Mouse (Mus musculus): ENCODE results near the gene Ccdc190. TPM values are rescaled to one million over a fixed set of nuclear protein-coding genes. Genes with fewer than 3 reads are reported as not detected.
A peak's percentile ranks its signal among the peaks of the same experiment; 100 is the strongest.

Ccdc190 gene
- polyA plus RNA-seq (2016; fragmentation: Nextera tagmentation; extraction: Ambion mirVana): 0.74 and 0.92 TPM in 2 replicates

DNA sequence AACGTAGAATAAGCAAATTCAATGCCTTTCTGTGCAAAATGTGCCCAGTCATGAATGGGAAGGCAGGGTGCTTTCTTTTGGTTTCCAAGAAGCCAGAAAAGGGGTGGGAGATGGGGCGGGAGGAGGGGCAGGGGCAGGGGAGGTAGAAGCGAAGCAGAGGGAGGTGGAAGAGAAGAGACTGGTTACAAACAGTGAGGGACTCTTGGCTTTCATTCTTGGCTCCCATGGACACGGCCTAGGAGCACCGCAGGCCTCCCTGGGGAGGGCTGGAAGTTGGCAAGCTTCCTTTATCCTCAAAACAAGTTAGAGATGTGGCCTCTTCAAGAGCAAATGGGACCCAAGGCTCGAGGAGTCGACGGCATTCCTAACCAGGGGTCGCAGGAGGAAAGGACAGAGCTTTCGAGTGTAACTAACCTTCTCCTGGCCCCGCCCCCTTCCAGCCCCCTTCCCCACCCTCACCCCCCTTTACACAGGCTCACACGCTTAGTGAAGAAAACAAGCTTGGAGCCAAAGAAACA, at the start of gene Ccdc190:
TSS of gene Ccdc190 (plus strand) at position 195 of the 518 bp plus-strand sequence.
- Histone ChIP-seq H3K9ac (0 out of 2 replicates have a peak within 1 kb of the TSS, but pooled peaks have one; percentile 17), H3K27ac (no peak within 1 kb of the TSS), H3K4me3 (no peak within 1 kb of the TSS), H3K27me3 (replicated peaks) (no peaks in the 10 kb centered on the region), H3K4me2 (replicated peaks) (peak within 1 kb of the TSS; percentile 41), H3K9me3 (no peaks in the 10 kb centered on the region), H3K4me1 (no peaks in the 10 kb centered on the region; the same call in 1 of the 2 replicates), H3K36me3 (no peaks in the 10 kb centered on the region)
- WGBS: 14% methylated on average over 12 of the region's 12 CpGs
- ATAC-seq (ENCODE audit: low FRiP score, low read depth): peak; percentile 78

DNA sequence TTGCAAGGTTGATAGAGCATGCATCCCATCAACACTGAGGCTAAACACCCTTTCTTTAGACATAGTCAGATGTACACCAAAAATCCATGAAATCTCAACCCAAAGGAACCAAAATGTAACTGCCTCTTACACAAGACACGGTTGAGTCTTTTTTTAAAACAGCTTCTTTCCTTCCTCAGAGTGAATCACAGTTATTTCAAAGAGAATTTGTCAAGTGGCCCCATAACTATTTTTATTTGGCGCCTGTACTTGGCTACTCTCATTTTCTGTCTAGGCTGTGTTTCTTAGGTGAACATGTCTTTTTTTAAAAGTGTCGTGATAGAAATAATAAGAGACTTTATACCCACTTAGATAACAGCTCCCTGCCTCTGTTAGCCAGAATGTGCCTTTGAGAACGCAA, 49.4 kb upstream of the Ccdc190 start:
- Histone ChIP-seq H3K9me3 (no peaks in the 10 kb centered on the region), H3K4me2 (replicated peaks) (no peak overlapping the region), H3K4me3 (no peak overlapping the region), H3K4me1 (no peaks in the 10 kb centered on the region), H3K36me3 (no peaks in the 10 kb centered on the region), H3K9ac (no peak overlapping the region), H3K27me3 (replicated peaks) (no peaks in the 10 kb centered on the region), H3K27ac (no peak overlapping the region)
- no peak for ATAC-seq (ENCODE audit: low FRiP score, low read depth)
- whole genome bisulfite sequencing: 92% methylated on average over 4 of the region's 4 CpGs

DNA sequence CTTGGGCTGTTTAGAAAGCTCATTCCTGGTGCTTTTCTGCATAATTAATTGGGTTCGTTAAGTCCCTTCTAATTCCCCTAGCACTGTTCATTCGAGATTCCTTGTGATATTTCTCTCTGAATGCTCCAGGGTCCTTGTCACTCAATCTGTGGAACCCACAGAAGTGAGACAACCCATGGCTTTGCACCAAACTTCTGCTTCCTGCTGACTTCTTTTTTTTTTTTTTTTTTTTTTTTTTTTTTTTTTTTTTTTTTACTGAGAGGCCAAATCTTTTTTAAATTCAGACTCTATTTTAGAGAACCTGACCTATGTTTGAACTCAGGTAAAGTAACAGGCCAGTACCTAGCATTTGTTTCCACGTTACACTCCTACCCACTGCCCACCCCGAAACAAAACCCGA, 48.3 kb upstream of the Ccdc190 start:
- no peaks in the 10 kb centered on the region for H3K4me1 ChIP-seq
- no peak overlapping the region for H3K4me2 ChIP-seq (replicated peaks)
- H3K27me3 ChIP-seq (replicated peaks): no peaks in the 10 kb centered on the region
- H3K9me3 ChIP-seq: no peaks in the 10 kb centered on the region
- no peak overlapping the region for H3K4me3 ChIP-seq
- no peaks in the 10 kb centered on the region for H3K36me3 ChIP-seq
- H3K27ac ChIP-seq: no peak overlapping the region
- 86% methylated on average over 5 of the region's 5 CpGs for WGBS
- no peak for ATAC-seq (ENCODE audit: low FRiP score, low read depth)
- H3K9ac ChIP-seq: no peak overlapping the region

DNA sequence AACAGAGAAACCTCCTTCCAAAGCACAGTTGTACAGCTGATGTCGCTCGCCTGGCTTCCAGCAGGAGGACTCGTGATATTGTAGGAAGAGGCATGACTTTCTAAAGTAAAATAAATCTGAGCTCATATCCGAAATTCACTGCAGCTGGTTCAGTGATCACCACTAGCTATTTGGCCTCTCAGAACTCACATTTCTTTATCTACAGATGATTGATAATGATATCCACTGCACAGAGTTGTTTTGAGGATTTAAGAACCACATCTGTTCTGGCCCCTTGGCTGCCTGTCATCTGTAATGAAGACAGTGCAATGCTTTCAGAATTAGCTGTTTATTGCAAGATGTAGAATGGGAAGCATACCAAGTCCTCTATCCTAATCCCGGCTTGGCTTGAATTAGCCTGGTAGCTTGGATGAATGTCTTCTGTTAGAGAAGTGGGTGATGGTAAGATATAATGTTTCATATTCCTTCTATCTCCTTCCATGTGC, 45.3 kb upstream of the Ccdc190 start:
- H3K4me2 ChIP-seq (replicated peaks): no peak overlapping the region
- no peak overlapping the region for H3K9ac ChIP-seq
- 85% methylated on average over 5 of the region's 5 CpGs for WGBS
- no peak overlapping the region for H3K4me3 ChIP-seq
- H3K36me3 ChIP-seq: no peaks in the 10 kb centered on the region
- H3K27me3 ChIP-seq (replicated peaks): no peaks in the 10 kb centered on the region
- no peaks in the 10 kb centered on the region for H3K4me1 ChIP-seq
- no peaks in the 10 kb centered on the region for H3K9me3 ChIP-seq
- no peak overlapping the region for H3K27ac ChIP-seq
- no peak for ATAC-seq (ENCODE audit: low FRiP score, low read depth)

DNA sequence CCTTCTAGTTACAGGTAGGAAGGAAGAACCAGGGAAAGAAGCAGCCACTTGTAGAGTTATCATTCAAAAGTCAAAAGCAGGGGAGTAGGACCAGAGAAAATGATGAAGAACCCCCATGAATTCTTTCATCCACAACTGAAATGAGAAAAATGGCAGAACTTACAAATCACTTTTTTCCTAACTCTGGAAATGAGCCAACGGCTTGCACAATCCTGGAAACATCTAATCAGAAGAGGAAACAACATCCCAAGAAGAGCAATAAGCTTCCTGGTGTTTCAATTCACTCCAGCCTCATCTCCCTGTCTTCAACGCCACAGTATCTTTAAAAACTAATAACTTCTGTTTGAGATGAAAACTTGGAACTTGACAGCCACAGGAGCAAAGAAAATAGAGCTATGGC, 39.2 kb upstream of the Ccdc190 start:
- H3K9me3 ChIP-seq: no peaks in the 10 kb centered on the region; the same call in 1 of the 2 replicates
- H3K4me3 ChIP-seq: no peak overlapping the region
- no peak overlapping the region for H3K9ac ChIP-seq
- no peaks in the 10 kb centered on the region for H3K4me1 ChIP-seq
- H3K36me3 ChIP-seq: no peaks in the 10 kb centered on the region
- H3K4me2 ChIP-seq (replicated peaks): no peak overlapping the region
- no peak overlapping the region for H3K27ac ChIP-seq
- no peak for ATAC-seq (ENCODE audit: low FRiP score, low read depth)
- H3K27me3 ChIP-seq (replicated peaks): no peaks in the 10 kb centered on the region
- 75% methylated on average over 2 of the region's 2 CpGs for WGBS

DNA sequence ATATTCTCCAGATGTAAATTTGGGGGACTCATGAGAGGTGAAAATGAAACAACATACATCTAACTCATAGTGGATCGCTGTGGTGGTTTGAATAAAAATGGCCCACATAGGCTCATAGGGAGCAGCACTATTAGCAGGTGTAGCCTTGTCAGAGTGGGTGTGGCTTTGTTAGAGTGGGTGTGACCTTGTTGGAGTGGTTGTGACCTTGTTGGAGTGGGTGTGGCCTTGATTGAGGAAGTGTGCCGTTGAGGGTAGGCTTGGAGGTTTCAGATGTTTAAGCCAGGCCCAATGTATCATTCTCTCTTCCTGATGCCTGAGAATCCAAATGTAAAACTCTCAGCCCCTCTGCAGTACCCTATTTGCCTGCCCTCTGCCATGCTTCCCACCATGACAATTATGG, 34.5 kb upstream of the Ccdc190 start:
- H3K27me3 ChIP-seq (replicated peaks): no peaks in the 10 kb centered on the region
- H3K4me1 ChIP-seq: no peaks in the 10 kb centered on the region
- H3K27ac ChIP-seq: no peak overlapping the region
- H3K36me3 ChIP-seq: no peaks in the 10 kb centered on the region
- no peak overlapping the region for H3K4me3 ChIP-seq
- no peak overlapping the region for H3K9ac ChIP-seq
- H3K4me2 ChIP-seq (replicated peaks): no peak overlapping the region
- 90% methylated on average over 2 of the region's 2 CpGs for WGBS
- H3K9me3 ChIP-seq: no peaks in the 10 kb centered on the region; the same call in 1 of the 2 replicates
- ATAC-seq (ENCODE audit: low FRiP score, low read depth): no peak

DNA sequence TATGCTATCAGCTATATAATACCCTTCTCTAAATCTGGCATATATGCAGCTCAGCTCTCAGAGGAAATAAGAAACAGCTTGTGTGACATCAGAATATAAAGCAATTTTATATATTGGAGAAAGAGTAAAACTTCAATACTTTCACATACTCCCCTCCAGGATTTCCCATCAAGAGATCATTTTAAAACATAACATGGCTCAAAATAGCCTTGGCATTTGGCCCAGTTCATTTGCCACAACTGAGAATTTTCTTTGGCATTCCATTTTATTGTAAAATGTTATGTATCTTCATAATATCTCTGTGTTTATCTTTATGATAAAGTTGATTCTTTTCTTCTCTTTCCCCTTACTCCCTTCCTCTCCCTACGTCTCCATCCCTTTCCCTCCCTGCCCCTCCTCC, 32.8 kb upstream of the Ccdc190 start:
- WGBS: 92% methylated on average over 1 of the region's 1 CpGs

DNA sequence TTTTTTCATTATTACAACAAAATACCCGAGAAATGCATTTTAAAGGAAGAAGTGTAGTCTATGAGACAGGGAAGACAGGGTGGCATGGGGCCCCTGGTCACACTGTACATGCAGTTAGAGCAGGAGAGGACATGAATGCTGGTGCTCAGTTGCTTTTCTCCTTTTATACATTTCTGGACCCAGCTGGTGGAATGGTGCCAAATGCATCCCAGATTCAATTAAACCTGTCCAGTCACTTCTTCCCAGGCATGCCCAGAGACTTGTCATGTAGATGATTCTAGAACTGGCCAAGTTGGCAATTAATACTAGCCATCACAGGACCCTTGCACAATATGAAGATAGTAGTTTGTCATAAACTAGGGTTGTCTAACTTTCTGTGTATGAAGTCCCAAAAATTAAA, 30.5 kb upstream of the Ccdc190 start:
- Histone ChIP-seq H3K4me3 (no peak overlapping the region), H3K4me1 (no peaks in the 10 kb centered on the region), H3K27ac (no peak overlapping the region), H3K36me3 (no peaks in the 10 kb centered on the region), H3K9ac (no peak overlapping the region), H3K27me3 (replicated peaks) (no peaks in the 10 kb centered on the region), H3K4me2 (replicated peaks) (no peak overlapping the region), H3K9me3 (no peaks in the 10 kb centered on the region)
- WGBS: 41% methylated on average over 1 of the region's 1 CpGs
- no peak for ATAC-seq (ENCODE audit: low FRiP score, low read depth)

More for the DNA sequence above, 32.8 kb upstream of the Ccdc190 start:
- Histone ChIP-seq H3K4me2 (replicated peaks) (no peak overlapping the region), H3K27me3 (replicated peaks) (no peaks in the 10 kb centered on the region), H3K4me1 (no peaks in the 10 kb centered on the region), H3K9me3 (no peaks in the 10 kb centered on the region), H3K27ac (no peak overlapping the region), H3K4me3 (no peak overlapping the region), H3K9ac (no peak overlapping the region), H3K36me3 (no peaks in the 10 kb centered on the region)
- ATAC-seq (ENCODE audit: low FRiP score, low read depth): no peak

DNA sequence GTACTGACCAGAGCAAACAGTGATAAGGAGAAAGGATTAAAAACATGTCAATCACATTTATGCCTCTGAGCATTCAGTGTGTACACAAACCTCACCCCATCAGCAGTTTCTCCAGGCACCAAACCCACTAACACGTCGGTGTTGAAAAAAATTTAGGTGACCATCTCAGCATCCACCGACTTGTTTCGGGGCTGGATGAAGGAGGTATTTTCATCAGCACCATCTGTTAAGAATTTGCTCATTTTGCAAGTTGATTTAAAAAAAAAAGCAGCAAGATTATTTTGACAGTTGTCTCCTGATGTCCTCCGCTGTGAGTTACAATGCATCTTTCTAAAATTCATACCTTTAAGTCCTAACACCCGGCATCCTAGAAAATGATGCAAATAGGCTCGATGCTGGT, 29.8 kb upstream of the Ccdc190 start:
- 91% methylated on average over 7 of the region's 7 CpGs for WGBS
- no peak for ATAC-seq (ENCODE audit: low FRiP score, low read depth)
- Histone ChIP-seq H3K4me1 (no peaks in the 10 kb centered on the region), H3K27me3 (replicated peaks) (no peaks in the 10 kb centered on the region), H3K36me3 (no peaks in the 10 kb centered on the region), H3K4me3 (no peak overlapping the region), H3K9ac (no peak overlapping the region), H3K4me2 (replicated peaks) (no peak overlapping the region), H3K27ac (no peak overlapping the region), H3K9me3 (no peaks in the 10 kb centered on the region)

DNA sequence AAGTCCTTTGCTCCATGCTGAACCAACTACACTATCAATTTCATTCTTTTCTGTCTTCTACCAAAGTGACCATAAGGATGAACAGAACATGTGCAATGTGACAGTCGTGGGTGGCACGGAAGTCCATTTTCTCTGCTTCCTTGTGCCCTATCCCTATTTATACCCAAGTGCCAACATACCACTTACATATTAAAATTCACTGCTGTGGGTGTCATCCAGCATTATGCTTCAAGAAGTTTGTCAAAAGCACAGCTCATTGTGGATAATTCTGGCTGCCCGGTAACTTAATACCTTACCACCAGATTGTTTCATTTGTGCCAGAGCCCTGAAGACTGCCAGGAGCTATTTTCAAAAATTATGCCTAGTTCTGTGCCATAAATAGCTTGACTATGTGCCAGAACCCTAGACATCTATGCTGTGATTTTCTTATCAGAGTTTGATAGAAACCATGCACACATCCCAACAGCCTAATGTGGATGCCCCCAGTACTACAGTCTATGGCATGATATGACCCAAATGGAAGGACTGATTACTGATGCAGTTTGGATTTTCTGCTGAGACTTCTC, 27.6 kb upstream of the Ccdc190 start:
- Histone ChIP-seq H3K36me3 (no peaks in the 10 kb centered on the region), H3K4me3 (no peak overlapping the region), H3K9ac (no peak overlapping the region), H3K9me3 (no peaks in the 10 kb centered on the region), H3K4me1 (no peaks in the 10 kb centered on the region), H3K27me3 (replicated peaks) (no peaks in the 10 kb centered on the region), H3K27ac (no peak overlapping the region), H3K4me2 (replicated peaks) (no peak overlapping the region)
- 93% methylated on average over 3 of the region's 3 CpGs for WGBS
- no peak for ATAC-seq (ENCODE audit: low FRiP score, low read depth)

DNA sequence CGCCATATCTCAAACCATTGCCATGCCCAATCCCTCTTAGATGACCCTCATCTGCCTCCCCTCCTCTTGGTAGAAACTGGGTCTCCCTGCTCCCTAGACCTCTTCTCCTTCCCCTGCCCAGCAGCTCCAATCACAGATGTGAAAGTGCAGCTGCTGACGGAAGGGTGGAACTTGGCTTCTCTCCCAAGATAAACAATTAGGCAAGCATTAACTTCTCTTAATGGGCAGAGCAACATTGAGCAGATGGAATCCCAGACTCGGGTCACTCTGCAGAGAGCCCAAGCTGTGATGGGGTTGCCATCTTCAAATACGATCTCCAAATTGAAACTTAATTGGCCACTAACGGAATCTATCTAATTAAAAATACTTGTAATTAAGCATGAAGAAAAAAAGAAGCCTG, 19.3 kb upstream of the Ccdc190 start:
- 80% methylated on average over 5 of the region's 5 CpGs for WGBS
- Histone ChIP-seq H3K9me3 (no peaks in the 10 kb centered on the region), H3K36me3 (no peaks in the 10 kb centered on the region), H3K4me3 (no peak overlapping the region), H3K9ac (no peak overlapping the region), H3K4me2 (replicated peaks) (no peak overlapping the region), H3K4me1 (no peaks in the 10 kb centered on the region), H3K27ac (no peak overlapping the region), H3K27me3 (replicated peaks) (no peaks in the 10 kb centered on the region)
- ATAC-seq (ENCODE audit: low FRiP score, low read depth): no peak

DNA sequence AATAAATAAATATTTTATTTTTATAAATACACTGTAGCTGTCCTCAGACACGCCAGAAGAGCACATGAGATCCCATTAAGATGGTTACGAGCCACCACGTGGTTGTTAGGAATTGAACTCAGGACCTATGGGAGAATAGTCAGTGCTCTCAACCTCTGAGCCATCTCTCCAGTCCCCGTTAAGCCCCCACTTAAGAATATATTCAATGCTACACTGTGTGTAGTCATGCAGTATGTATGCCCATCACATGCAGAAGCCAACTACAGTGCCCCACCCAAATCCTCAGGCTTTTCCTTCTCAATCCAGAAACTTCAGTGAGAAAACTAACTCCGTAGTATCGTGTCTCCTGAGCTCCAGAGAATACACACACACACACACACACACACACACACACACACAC, 18.8 kb upstream of the Ccdc190 start:
- no peaks in the 10 kb centered on the region for H3K36me3 ChIP-seq
- no peaks in the 10 kb centered on the region for H3K27me3 ChIP-seq (replicated peaks)
- ATAC-seq (ENCODE audit: low FRiP score, low read depth): no peak
- H3K9me3 ChIP-seq: no peaks in the 10 kb centered on the region
- H3K4me3 ChIP-seq: no peak overlapping the region
- WGBS: 90% methylated on average over 6 of the region's 6 CpGs
- no peaks in the 10 kb centered on the region for H3K4me1 ChIP-seq
- H3K4me2 ChIP-seq (replicated peaks): no peak overlapping the region
- no peak overlapping the region for H3K9ac ChIP-seq
- no peak overlapping the region for H3K27ac ChIP-seq

DNA sequence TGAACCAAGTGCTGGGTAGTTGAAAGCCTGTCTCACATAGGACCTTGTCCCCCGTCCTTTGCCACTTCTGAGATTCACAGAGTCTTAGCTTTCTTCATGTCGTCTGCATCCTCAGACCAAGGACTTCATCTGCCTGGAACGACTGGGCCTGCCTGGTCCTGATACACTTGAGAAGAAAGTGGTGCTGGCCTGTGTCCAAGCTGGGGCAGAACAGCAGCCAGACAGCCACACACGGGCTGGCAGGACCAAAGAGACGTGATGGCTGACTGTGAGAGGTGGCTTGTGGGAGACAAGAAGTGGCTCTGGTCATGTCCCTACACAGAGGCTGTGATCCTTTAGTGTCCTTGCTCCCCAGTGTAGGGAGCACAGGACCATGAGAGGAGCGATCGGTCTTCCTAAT, 17.7 kb upstream of the Ccdc190 start:
- 88% methylated on average over 7 of the region's 7 CpGs for whole genome bisulfite sequencing
- H3K36me3 ChIP-seq: no peaks in the 10 kb centered on the region
- no peak overlapping the region for H3K9ac ChIP-seq
- H3K9me3 ChIP-seq: no peaks in the 10 kb centered on the region
- no peaks in the 10 kb centered on the region for H3K4me1 ChIP-seq
- ATAC-seq (ENCODE audit: low FRiP score, low read depth): no peak
- no peak overlapping the region for H3K27ac ChIP-seq
- H3K4me2 ChIP-seq (replicated peaks): no peak overlapping the region
- no peak overlapping the region for H3K4me3 ChIP-seq
- H3K27me3 ChIP-seq (replicated peaks): no peaks in the 10 kb centered on the region

Data from neural tube, embryonic 12.5 days (tissue).